In the genomic region with DNA sequence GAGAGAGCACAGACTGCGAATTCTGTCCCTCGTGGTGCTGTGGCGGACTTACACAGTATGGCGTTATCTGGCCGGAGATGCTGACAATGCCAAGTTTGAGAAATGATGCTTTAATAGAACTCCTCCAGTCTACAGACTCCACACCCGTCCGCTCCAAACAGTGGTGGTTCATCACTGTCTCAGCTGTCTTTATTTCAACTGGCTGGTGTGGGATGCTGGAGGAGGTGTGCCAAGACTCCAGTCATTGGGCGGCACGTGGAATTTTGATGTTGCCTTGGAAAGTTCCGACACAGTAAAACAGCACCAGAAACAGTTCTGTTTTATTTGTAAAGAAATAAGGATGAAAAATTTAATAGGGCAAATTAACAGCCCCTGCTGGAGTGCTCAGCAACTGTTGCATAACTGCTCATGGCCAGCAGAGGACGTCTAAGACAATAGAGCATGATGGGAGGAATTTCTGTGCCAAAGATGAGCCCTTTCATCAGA, we compare ENCODE assay signal across 12 mouse cellular contexts.
A peak's percentile ranks its signal among the peaks of the same experiment; 100 is the strongest.
DNase-seq lines count a peak whose midpoint lies in the region; ATAC-seq and TF ChIP-seq lines count a peak whose summit lies in the region.
"Had no signal": no experiment of that assay in that cellular context is flagged by ENCODE, and none has a peak within 500 bp of the region (broad histone marks: within the 10 kb centered on the region; RNA-seq: fewer than 3 reads in every experiment).

No protein-coding gene starts in this region.

- intact Hi-C loops in heart, adult 2 months (cut with DNase I), result no loop called here

- no peak overlapping the region for H3K4me3 ChIP-seq in heart, adult 2 months
- no peak overlapping the region for H3K4me3 ChIP-seq in heart, embryonic 11.5 days (ENCODE audit: low read depth, low read length)
- H3K4me3 ChIP-seq in liver, postnatal 0 days (ENCODE audit: low read depth, low read length), result no peak overlapping the region
- no peak overlapping the region for H3K4me3 ChIP-seq in liver, embryonic 12.5 days
- no peak overlapping the region for H3K4me3 ChIP-seq in midbrain, embryonic 10.5 days
- H3K4me3 ChIP-seq: embryonic facial prominence, embryonic 13.5 days; heart, embryonic 12.5 days; lung, embryonic 15.5 days had no signal

- no peak for ATAC-seq in heart, embryonic 11.5 days (replicated peaks; ENCODE audit: insufficient number of reproducible peaks, low FRiP score, low TSS enrichment)
- ATAC-seq in liver, postnatal 0 days, result no peak
- no peak for ATAC-seq in liver, embryonic 12.5 days

- no peaks in the 10 kb centered on the region for H3K36me3 ChIP-seq in heart, adult 2 months (ENCODE audit: control insufficient read depth, insufficient read depth, low read length)
- H3K36me3 ChIP-seq in heart, embryonic 11.5 days (ENCODE audit: control insufficient read depth, insufficient read depth, low read length), result no peaks in the 10 kb centered on the region
- H3K36me3 ChIP-seq in liver, postnatal 0 days (replicated peaks; ENCODE audit: insufficient read depth, low read length), result no peaks in the 10 kb centered on the region
- no peaks in the 10 kb centered on the region for H3K36me3 ChIP-seq in liver, embryonic 12.5 days
- H3K36me3 ChIP-seq in midbrain, embryonic 10.5 days, result no peaks in the 10 kb centered on the region
- H3K36me3 ChIP-seq: embryonic facial prominence, embryonic 13.5 days; heart, embryonic 12.5 days; lung, embryonic 15.5 days had no signal

- H3K27ac ChIP-seq in heart, adult 2 months, result no peak overlapping the region
- no peak overlapping the region for H3K27ac ChIP-seq in heart, embryonic 11.5 days (ENCODE audit: low read depth, low read length)
- H3K27ac ChIP-seq in liver, postnatal 0 days (ENCODE audit: low read depth), result no peak overlapping the region
- no peak overlapping the region for H3K27ac ChIP-seq in liver, embryonic 12.5 days
- H3K27ac ChIP-seq in midbrain, embryonic 10.5 days (replicated peaks), result no peak overlapping the region
- H3K27ac ChIP-seq: embryonic facial prominence, embryonic 13.5 days; lung, embryonic 15.5 days had no signal

- 69% methylated on average over 11 of the region's 11 CpGs for WGBS in heart, adult 2 months
- WGBS in heart, embryonic 11.5 days (ENCODE audit: insufficient replicate concordance), result 74% methylated on average over 11 of the region's 11 CpGs
- 63% methylated on average over 11 of the region's 11 CpGs for WGBS in liver, postnatal 0 days (ENCODE audit: insufficient replicate concordance)
- 58% methylated on average over 11 of the region's 11 CpGs for WGBS in liver, embryonic 12.5 days (ENCODE audit: insufficient replicate concordance)
- WGBS in midbrain, embryonic 10.5 days, result 87% methylated on average over 11 of the region's 11 CpGs

- no peak for TF ChIP-seq EP300 in heart, adult 2 months (IDR thresholded peaks at IDR 0.05; ENCODE audit: insufficient read depth, low read depth, low read length)
- no peak for TF ChIP-seq EP300 in liver, postnatal 0 days (IDR thresholded peaks at IDR 0.05; ENCODE audit: low read depth)

- peak; percentile 68 for TF ChIP-seq CTCF in heart, adult 2 months (IDR thresholded peaks at IDR 0.05)
- TF ChIP-seq CTCF in liver, postnatal 0 days (IDR thresholded peaks at IDR 0.05; ENCODE audit: low read depth), result peak; percentile 56

- DNase-seq in heart, adult 2 months, result no peak
- no peak for DNase-seq in liver, postnatal 0 days
- DNase-seq in R1 (ENCODE audit: low read depth, low spot score), result peak; percentile 21
- DNase-seq in lung, postnatal 10 days, result peak; percentile 50
- DNase-seq in ovary, adult 18-20 months (ENCODE audit: low spot score), result no peak
- DNase-seq in midbrain, embryonic 10.5 days (ENCODE audit: low spot score), result no peak
- DNase-seq: spleen, adult 18-20 months had no signal

- H3K79me2 ChIP-seq in heart, adult 2 months (replicated peaks; ENCODE audit: control insufficient read depth, insufficient read depth, low read length), result no peaks in the 10 kb centered on the region

- no peak overlapping the region for H3K4me2 ChIP-seq in heart, embryonic 11.5 days
- H3K4me2 ChIP-seq in liver, postnatal 0 days (ENCODE audit: low read depth, low read length), result no peak overlapping the region
- no peak overlapping the region for H3K4me2 ChIP-seq in liver, embryonic 12.5 days
- H3K4me2 ChIP-seq: embryonic facial prominence, embryonic 13.5 days; heart, embryonic 12.5 days; lung, embryonic 15.5 days had no signal

- H3K9ac ChIP-seq in heart, adult 2 months (ENCODE audit: low read depth, low read length), result no peak overlapping the region
- H3K9ac ChIP-seq in heart, embryonic 11.5 days (ENCODE audit: low read depth, low read length), result no peak overlapping the region
- H3K9ac ChIP-seq in liver, postnatal 0 days (replicated peaks), result no peak overlapping the region
- no peak overlapping the region for H3K9ac ChIP-seq in liver, embryonic 12.5 days
- H3K9ac ChIP-seq: embryonic facial prominence, embryonic 13.5 days; heart, embryonic 12.5 days; lung, embryonic 15.5 days had no signal

- no peaks in the 10 kb centered on the region for H3K9me3 ChIP-seq in heart, embryonic 11.5 days (replicated peaks; ENCODE audit: control insufficient read depth, low read length)
- H3K9me3 ChIP-seq in liver, postnatal 0 days (ENCODE audit: low read length), result no peaks in the 10 kb centered on the region
- no peaks in the 10 kb centered on the region for H3K9me3 ChIP-seq in liver, embryonic 12.5 days (replicated peaks)
- H3K9me3 ChIP-seq in midbrain, embryonic 10.5 days (replicated peaks), result no peaks in the 10 kb centered on the region
- H3K9me3 ChIP-seq: embryonic facial prominence, embryonic 13.5 days; heart, embryonic 12.5 days; lung, embryonic 15.5 days had no signal

- no peak for TF ChIP-seq POLR2A in heart, adult 2 months (IDR thresholded peaks at IDR 0.05; ENCODE audit: insufficient read depth, low read depth, low read length)

- H3K4me1 ChIP-seq in heart, adult 2 months (ENCODE audit: control insufficient read depth, insufficient read depth, low read length), result no peaks in the 10 kb centered on the region
- H3K4me1 ChIP-seq in heart, embryonic 11.5 days (ENCODE audit: control insufficient read depth, insufficient read depth, low read length), result no peaks in the 10 kb centered on the region
- no peaks in the 10 kb centered on the region for H3K4me1 ChIP-seq in liver, postnatal 0 days (ENCODE audit: insufficient read depth)
- H3K4me1 ChIP-seq in liver, embryonic 12.5 days, result no peaks in the 10 kb centered on the region
- H3K4me1 ChIP-seq in midbrain, embryonic 10.5 days, result no peaks in the 10 kb centered on the region
- H3K4me1 ChIP-seq: embryonic facial prominence, embryonic 13.5 days; lung, embryonic 15.5 days had no signal

- no peaks in the 10 kb centered on the region for H3K27me3 ChIP-seq in heart, adult 2 months (ENCODE audit: control insufficient read depth, insufficient read depth, low read length)
- H3K27me3 ChIP-seq in heart, embryonic 11.5 days (ENCODE audit: control insufficient read depth, insufficient read depth, low read length), result no peaks in the 10 kb centered on the region
- H3K27me3 ChIP-seq in liver, postnatal 0 days (ENCODE audit: insufficient read depth, low read length), result no peaks in the 10 kb centered on the region
- no peaks in the 10 kb centered on the region for H3K27me3 ChIP-seq in liver, embryonic 12.5 days (replicated peaks)
- H3K27me3 ChIP-seq in midbrain, embryonic 10.5 days (ENCODE audit: low read depth, poor library complexity, severe bottlenecking), result no peaks in the 10 kb centered on the region
- H3K27me3 ChIP-seq: embryonic facial prominence, embryonic 13.5 days; heart, embryonic 12.5 days; lung, embryonic 15.5 days had no signal

Comparison
In these comparisons a context has a peak if more than half of its experiments do, and no peak if none do; other contexts are left out.
1. DNase-seq: peak in R1 (single experiment) and lung, postnatal 10 days (single experiment); none in heart, adult 2 months (0 of 2), liver, postnatal 0 days (single experiment), ovary, adult 18-20 months (single experiment) and midbrain, embryonic 10.5 days (single experiment).